Mouse (Mus musculus) adrenal gland, postnatal 36 days (tissue): Measurements from ENCODE around the gene Lexm. TPM values are rescaled to one million over a fixed set of nuclear protein-coding genes. Genes with fewer than 3 reads are reported as not detected.

Experiments used
- DNase-seq, 2 experiments: peaks; one replicate each; pipeline ENCODE4 v3.0.0; 2021; ENCODE audit warnings: mixed read lengths in 1 of 2
- long read RNA-seq, 2 experiments: library from polyadenylated mRNA; stranded (forward); transcript quantifications; one replicate each; pipeline ENCODE4 v2.0.0; 2021; ENCODE audit warnings: borderline sequencing depth in 2 of 2
- total RNA-seq, 2 experiments: library from RNA; stranded (reverse); gene quantifications; 2 replicates each; pipeline ENCODE4 v1.2.3; 2021

Gene Lexm
- total RNA-seq, result not detected
- long read RNA-seq, experiment 1, result 0 reads
- long read RNA-seq, experiment 2, result 0 reads

DNA sequence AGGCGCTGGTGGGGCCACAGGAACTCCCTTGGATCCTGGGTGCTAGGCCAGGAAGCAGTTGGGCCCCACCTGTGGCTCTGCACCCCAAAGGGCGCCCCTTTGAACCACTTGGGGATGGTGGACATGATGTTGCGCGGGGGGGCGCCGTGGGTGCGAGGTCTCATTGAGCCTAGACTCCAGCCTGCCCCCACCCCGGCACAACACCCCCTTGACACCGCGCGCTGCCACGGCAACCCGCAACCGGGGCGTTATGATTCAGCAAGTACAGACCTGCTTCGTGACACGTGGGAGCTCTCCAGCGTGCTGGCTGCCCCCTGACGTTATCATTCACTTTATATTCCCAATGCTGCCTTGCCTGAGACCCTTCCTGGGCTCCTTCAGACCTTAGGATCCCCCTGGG lies at the start of gene Lexm:
TSS of gene Lexm (minus strand) at position 186 of the 400 bp plus-strand sequence.
- DNase-seq, result peak; percentile 11 to 17

DNA sequence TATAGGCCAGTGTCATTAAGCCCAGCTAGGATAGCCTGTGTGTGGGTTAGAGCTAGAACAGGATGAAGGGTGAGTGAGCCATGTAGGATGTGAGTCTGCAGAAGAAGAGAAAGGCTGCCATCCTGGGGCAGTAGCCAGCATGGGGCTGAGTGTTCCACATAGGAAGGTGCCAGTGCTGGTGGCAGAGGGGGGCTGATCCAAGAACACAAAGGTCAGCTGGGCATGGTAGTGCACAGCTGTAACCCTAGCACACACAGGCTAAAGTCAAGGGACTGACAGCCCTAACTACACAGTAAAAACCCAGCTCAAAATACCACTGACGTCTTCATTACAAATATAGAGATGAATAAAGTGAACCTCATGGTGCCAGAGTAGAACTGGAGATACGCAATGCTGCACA lies 49.5 kb upstream of the Lexm start:
- DNase-seq, result no peak

DNA sequence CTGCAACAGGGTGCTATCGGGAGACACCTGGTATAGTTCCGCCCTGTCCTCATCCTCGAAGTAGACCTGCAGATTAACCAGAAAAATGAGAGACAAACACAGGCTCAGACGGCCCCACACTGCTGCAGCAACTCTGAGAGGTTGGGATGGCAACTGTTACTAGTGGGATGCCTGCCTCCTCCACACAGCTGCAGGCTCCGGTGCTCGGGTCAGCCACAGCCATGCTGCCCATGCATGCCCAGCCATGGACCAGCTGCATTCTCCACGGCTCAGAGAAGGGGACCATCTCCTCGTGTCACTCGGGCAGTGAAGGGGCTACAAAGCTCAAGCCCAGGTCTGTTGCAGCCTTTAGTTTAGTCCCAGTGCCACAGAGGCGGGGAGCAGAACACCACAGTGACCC lies 48.6 kb upstream of the Lexm start:
- no peak for DNase-seq

DNA sequence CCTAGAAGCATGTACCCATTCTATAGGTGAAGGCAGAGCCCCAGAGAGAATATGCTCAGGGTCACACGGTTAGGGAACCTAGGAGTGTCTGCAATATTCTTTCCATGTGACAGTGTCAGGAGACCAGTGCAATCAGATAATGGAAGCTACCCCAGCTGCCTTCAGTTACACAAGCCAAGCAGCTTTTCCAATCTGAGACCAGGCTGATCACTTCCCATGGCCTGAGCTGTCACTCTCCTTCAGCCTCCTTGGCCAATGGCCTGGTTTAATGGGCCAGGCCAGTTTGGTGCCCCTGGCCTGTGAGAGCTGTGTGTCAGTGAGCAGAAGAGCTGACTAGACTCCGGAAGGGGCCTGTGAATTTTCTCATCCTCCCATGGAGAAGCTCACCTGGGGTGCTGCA lies 48.2 kb upstream of the Lexm start:
- DNase-seq, result no peak

DNA sequence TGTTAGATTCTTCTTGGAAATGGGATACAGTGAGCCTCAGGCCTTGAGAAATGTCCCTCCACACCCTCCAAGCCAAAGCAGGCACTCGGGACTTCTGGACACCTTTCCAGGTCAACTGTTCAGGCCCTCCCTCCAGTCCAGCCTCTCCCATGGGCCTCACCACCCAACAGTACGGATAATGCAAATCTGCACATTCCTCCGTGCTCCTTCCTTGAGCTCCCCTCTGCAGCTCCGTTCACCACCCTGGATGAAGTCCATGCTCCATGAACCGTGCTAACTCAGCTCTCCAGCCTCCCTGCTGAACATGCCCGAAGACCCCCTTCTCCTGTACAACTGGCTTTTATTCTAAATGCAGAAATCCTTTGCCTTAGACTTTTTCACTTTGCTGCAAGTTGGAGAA lies 47.7 kb upstream of the Lexm start:
- DNase-seq, result no peak

DNA sequence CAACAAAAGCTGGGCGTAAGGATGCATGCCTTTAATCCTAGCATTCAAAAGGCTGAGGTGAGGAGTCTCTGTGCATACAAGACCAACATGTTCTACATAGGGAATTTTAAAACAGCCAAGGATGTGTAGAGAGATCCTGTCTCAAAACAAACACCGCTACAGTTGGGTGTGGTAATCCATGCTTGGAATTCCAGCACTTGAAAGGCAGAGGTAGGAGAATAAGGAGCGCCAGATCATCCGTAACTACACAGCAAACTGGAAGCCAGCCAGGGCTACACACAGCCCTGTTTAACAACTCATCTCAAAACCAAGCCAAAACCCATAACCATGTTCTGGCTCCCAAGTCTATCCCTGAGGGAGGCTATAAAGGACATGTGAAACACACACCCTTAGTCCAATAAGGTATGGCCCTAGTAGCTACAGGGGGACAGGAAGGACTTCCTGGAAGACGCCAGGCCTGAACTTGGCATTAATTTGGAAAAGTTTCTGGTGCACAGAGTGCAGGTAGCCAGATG lies 47.0 kb upstream of the Lexm start:
- no peak for DNase-seq

DNA sequence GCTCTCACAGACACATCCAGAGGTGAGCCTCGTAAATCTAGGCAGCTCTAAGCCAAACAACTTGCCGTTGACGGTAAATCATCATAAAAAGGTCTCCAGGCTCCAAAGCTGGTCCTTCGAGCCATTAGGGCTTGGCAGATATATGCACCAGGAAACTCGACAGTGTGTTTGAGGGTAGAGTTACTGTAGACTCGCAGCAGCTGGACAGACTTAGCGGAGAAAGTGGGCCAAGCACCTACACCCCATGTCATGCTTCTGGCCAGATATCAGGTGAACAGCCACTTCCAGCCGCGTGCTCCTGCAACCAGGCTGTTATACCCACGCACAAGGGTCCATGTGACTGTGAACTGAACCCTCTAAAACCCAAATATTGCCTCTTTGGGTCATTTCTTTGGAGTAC lies 38.6 kb upstream of the Lexm start:
- DNase-seq, result no peak

DNA sequence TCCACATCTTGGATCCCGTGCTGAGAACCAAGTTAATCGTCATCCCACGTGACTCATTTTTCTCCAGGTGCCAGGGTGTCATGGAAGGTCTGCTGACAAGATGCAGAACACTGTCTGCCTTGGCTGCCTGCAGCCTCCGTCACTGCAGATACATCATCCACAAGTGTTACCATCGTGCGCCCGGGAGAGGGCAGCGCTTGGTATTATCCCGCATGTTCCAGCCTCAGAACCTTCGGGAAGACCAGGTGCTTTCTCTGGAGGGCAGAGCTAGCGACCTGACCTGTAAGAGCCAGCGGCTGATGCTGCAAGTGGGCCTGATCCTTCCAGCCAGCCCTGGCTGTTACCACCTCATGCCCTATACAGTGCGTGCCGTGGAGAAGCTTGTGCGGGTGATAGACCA lies 36.0 kb upstream of the Lexm start:
- DNase-seq, result no peak

DNA sequence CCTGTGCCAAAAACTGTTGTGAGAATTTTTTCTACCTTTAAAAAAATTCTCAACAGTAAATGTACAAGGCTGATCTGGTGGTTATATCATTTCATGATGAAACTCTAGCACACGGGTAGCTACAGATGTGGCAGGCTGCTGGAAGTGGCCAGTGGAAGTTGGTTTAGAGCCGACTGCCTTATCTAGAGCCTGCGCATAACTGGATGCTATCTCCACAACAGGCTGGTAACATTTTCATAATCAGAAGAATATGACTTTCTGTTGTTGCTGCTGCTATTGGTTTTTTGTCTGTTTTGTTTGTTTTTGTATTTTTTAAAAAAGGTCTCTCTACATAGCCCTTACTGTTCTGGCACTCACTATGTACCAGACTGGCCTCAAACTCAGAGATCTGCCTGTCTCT lies 35.5 kb upstream of the Lexm start:
- DNase-seq, result no peak

DNA sequence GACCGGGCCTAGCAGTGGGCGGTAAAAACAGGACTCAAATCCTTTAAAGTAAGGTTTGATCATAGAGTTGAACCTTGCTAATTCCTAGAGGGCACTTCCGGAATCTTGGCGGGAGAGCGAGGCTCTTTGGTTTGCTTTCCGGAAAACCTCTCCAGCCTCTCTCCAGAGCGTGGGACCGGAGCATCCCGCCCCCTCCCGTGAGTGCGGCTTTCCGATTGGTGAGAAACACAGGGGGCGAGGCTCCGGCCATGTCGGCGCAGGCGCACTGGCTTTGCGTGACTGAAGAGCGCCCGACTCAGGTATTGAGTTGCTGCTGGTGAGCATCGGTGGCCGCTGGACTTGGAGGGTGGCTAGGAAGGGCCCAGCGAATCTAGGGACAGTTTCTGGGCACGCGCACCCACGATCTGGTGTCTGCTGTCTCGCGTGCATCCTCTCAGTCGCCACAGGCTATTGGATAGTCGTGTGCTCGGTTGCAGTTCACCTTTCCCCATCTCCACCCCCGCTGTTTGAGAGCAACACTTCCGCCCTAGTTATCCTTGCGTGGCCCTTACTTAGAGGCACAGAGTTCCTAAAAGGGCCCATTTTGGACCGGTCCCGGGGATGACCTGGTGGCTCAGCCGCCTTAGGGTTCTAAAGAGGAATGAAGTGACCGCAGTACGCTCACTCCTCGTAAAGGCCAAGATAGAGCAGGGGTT lies 33.9 kb upstream of the Lexm start, which contains the start of gene Pars2:
TSS of gene Pars2 (plus strand) at position 237 of the 695 bp plus-strand sequence.
- peak; percentile 98 for DNase-seq

DNA sequence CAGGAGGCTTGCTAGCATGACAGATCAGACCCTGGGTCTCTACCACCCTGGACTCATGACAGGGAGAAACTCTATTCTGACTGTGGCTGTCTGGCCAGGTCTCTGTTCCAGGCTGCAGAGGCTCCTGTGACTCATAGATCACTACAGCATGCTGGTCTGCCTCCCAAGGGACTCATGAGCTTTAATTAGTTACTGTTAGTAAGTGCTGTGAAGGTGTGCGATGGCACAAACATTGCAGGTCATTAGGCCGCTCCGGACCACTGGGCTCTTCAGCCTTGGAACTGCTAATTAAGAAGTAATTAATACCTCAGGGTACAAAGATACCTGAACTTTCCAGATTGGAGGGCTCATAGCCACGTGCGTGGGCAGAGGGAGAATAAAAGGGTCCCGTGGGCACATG lies 30.1 kb upstream of the Lexm start:
- no peak for DNase-seq

DNA sequence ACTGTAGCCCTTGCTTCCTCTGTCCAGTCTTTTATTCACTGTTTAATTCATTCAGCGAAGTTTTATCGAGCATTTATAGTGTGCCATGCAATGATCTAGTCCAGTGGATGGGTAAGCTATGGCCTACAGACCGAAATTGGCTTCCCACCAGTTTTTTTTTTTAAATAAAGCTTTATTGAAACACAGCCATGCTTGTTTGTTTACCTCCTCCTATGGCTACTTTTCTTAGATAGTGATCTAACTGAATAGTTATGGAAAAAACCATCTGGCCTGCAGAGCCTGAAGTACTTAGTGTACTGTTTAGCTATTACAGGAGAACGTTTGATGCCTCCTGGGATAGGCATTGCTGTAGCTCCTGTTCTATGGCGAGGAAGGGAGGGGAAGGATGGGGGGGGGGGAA lies 28.8 kb upstream of the Lexm start:
- DNase-seq, result no peak

DNA sequence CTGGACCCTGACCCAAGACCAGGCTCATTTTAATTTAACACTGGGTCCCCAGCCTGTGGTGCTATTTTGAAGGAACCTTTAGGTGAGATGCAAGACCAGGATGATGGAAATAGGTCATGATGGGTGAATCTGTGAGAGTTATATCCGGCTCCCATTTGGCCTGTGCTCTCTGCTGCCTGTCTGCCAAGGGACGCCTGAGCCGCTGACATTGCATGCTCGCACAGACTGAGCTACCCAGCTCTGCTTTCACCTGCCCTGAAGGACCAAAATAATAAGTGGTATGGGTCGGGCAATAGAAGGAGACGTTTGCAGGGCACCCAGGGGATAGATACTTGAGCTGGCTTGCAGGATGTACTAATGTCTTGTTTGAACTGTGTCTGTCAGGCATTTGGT lies 27.2 kb upstream of the Lexm start:
- no peak for DNase-seq

DNA sequence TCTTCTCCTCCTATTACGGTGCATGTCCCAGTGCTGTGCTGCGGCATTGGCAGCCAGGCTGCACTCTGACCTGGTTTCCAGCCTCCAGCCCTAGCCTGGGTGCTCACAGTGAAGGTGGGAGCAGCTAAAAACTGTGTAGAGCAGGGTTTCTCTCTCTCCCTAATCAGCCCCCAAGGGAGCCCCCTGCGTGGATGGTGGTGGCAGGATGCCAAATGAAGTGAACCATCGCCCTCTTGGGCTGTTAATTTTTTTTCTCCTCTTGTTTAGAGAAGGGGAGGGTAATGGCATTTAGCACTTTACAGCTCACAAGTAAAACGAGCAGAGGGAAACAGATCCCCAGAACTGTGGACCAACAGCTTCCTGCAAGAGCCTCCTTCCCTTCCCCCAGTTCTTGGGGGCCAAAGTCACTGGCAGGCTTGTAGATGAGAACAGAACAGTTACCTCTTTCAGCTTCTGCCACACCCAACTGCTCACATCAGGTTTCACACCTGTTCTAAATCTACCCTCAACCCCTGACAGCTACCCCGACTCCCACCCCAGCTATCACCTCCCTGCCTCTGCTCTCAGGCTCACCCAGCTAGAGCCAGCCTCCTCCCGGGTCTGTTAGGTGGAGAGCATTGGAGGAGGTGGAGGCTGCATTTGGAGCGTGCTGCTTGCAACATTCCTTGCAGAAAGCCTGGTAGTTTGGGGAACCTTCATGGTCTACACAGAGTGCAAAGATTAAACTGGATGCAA lies 26.6 kb upstream of the Lexm start:
- DNase-seq, result no peak

DNA sequence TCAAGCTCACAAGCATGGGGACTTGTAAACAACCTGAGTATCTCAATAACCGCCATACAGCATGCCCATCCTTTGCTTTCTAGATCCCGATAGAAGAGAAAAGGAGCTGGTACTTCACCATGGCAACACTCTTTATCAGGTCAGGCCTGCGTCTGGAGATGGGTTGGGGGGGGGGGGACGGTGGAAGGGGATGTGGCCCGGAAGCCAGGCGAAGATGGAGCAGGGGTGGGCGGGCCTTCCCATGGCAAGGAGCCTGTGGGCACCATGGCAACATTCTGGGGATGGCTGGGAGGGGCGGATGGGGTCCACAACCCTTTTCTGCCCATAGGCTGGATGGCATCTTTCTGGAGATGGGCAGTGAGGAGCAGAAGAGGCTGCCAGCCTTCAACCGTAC lies 17.0 kb upstream of the Lexm start:
- DNase-seq, result no peak

DNA sequence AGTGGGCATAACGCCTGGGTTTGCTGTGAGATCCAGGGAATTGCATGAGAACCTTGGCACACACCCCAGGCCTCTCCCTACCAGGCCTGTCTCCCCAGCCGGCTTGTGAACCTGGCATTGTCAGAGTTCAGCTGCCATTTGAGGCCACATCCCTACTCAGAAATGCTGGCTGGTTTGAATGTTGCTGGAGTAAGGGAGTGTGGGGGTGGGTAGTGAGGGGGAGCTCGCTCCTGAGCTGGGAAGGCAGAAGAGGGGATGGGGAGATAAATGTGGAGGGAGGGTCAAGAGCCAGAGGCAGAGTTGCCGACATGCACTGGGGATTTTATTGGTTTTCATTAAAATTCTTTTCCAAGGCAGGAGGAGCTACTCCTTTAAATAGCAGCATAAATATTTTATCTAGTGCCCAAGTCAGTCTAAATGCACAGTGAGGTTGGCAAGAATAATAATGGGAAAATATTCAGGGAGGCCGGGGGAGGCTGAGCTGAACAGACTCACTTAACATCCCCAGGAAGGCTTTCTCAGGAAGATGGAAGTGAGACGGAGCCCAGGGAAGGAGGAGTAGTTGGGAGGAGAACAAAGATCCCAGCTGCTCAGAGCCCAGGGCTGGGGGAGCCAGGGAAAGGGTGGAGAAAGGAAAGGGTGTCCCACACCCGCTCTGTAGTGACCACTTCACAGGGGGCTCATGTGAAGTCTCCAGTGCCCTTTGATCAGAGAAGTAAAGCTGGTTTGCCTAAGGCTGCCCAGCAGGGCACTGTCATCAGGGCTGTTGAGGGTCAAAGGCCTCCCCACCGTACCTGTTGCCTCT lies 16.4 kb upstream of the Lexm start:
- DNase-seq, result no peak

DNA sequence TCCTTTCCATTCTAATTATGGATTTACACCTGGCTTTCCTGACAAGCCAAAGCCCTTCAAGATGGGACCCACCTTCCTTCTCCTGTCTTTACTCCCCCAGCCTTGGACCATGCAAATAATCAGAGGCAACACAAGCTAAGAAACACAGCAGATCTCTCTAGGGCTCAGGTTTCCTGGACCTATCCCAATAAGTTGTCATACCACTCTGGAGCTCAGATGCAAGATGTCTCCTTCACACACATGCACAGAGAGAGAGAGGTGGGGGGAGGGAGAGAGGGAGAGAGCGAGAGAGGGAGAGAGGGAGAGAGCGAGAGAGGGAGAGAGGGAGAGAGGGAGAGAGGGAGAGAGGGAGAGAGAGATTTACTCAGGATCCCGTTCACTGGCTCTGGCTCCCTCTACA lies 15.3 kb upstream of the Lexm start:
- no peak for DNase-seq

DNA sequence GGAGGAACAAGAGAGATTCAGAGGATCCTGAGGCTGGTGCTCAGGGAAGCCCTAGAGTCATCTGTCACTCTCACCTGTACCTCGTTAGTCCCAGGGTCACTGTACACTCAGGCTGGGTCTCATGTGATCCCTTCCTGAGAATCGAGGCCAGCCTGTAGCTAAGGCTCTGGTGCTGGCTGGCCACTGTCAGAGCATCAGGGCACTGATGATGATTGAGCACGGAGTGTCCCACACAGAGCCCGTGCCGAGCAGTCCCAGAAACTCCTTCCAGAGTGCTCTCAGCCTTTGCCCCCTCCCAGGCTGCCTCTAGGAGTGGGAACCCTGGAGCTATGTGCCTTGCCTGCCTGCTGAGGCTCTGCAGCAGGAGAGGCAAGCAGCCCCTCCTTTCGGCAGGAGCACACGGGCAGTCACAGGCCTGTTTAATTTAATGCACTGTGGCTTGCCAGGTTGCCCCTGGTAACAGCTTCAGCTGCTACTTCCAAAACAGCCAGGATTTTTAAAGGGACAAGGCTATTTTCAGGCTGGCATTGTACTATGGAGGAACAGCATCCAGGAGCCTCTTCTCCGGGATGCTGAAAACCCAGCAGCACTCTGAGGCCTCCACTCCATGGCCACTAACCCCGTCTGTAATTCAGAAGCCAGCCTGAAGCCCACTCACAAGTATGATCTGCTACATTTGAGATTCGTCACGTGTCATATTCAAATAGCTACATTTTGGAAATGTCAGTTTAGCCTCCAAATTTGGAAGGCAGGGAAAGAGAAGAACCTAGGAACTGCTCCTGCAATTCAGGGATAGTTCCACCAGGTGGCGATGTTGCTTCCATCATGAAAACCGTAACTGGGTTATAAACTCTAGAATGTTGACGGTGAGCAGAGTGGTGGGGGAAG lies 13.5 kb upstream of the Lexm start:
- DNase-seq, result peak; percentile 53 to 56

DNA sequence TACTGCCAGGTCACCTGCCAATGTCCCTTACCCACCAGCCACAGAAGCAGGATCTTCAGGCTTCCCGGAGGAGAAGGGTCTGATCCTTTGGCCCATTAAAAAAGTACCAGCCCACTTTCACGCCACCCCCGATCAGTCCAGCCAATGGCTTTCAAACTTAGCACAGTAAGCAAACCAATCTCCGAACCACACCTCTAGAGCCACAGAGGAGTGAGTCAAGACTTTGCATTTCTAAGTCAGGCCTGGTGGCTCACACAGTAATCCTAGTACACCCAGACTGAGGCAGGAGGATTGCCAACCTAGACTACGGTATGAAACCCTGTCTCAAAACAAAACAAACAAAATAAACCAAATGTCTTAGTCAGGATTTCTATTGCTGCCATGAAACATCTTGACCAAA lies 12.3 kb upstream of the Lexm start:
- DNase-seq, result no peak

DNA sequence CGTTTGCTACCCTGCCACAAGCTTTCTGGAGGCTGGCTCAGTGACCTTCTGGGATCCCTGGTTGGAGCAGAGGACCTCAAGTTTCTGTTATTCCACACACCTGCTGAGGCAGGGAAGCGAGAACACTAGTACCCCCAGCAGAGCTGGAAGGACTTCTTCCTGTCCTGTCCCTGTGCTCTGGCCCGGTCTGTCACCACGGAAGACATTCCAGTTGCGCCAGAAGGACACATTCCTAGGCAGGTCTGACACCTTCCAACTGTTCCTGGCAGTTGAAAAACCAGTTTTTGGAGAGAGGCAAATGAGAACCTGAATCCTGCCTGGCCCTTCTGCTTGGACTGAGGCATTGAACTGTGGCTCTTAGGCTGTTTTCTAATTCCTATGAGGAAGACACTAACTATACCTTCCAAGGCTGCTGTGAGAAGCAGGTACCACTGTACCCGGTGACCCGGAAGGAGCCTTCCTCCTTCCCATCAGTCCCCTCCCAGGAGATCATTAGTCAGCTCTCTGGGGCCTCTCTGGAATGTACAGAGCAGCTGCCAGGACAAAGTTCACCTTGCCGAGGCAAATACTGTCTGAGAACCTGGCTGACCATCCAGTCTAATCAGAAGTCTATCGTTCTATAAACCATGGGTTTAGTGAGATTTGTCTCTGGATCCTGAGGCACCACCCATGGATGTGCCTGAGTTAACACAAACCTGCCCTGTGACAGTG lies 11.8 kb upstream of the Lexm start:
- DNase-seq, result no peak

DNA sequence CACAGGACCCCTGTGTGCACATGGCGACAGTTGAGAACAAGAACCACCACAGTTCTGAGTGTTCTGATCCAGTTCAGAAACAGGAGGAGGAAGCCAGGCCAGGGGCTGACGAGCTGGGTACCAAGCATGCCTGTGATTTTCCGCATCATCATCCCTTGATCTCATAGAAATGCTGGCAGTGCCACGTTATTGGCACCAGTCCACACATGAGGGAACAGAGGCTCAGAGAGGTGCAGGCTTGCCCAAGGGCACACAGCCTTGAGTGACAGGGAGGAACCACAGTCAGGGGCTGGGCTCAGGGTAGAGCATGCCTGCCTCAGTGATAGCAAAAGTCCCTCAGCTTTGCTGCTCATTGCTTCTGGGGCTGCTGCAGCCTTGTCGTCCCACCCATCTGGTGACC lies 10.8 kb upstream of the Lexm start:
- DNase-seq, result peak; percentile 27 to 38
